Mouse (Mus musculus) embryonic fibroblast, embryonic 13.5 days (primary cell): ENCODE data around the gene Wrb.

Experiments
- CTCF ChIP-seq: IDR thresholded peaks from 2 replicates; pipeline ENCODE4 v1.5.1; 2011; ENCODE audit warnings: mild to moderate bottlenecking, control low read depth, low read length, moderate library complexity, borderline replicate concordance; ENCODE audit not compliant: insufficient read depth
- POLR2A ChIP-seq: IDR thresholded peaks from 2 replicates; pipeline ENCODE4 v1.6.1; 2011; ENCODE audit warnings: low read depth, mild to moderate bottlenecking, control low read depth, low read length, moderate library complexity

GRCm38 (mm10) chr16:96158511-96159080, 13.4 kb downstream of the Wrb start:
- no peak for TF ChIP-seq CTCF
- no peak for TF ChIP-seq POLR2A
